8 mouse cellular contexts compared by ENCODE assay signal in genomic region chr12:84163133-84163532, GRCm38 (mm10). TPM values are rescaled to one million over a fixed set of nuclear protein-coding genes. Genes with fewer than 3 reads are reported as not detected.
DNase-seq lines count a peak whose midpoint lies in the region; ATAC-seq and TF ChIP-seq lines count a peak whose summit lies in the region.

No protein-coding gene starts in this region.

- H3K9ac ChIP-seq in kidney, postnatal 0 days (ENCODE audit: low read depth, low read length) = no peak overlapping the region

- no peak overlapping the region for H3K4me3 ChIP-seq in kidney, postnatal 0 days (replicated peaks; ENCODE audit: low read depth, low read length)
- no peak overlapping the region for H3K4me3 ChIP-seq in forebrain, embryonic 10.5 days

- no peaks in the 10 kb centered on the region for H3K27me3 ChIP-seq in kidney, postnatal 0 days (ENCODE audit: insufficient read depth, low read length)
- no peaks in the 10 kb centered on the region for H3K27me3 ChIP-seq in forebrain, embryonic 10.5 days (ENCODE audit: poor library complexity, severe bottlenecking)

- no peaks in the 10 kb centered on the region for H3K9me3 ChIP-seq in kidney, postnatal 0 days (replicated peaks; ENCODE audit: low read length)
- no peaks in the 10 kb centered on the region for H3K9me3 ChIP-seq in forebrain, embryonic 10.5 days

- H3K36me3 ChIP-seq in kidney, postnatal 0 days (ENCODE audit: insufficient read depth, low read length) = peaks cover 31% of the 10 kb centered on the region
- H3K36me3 ChIP-seq in forebrain, embryonic 10.5 days (replicated peaks) = peaks cover 73% of the 10 kb centered on the region

- H3K4me2 ChIP-seq in kidney, postnatal 0 days (ENCODE audit: low read length) = no peak overlapping the region

- no peaks in the 10 kb centered on the region; the same call in 1 of the 2 replicates for H3K4me1 ChIP-seq in kidney, postnatal 0 days (replicated peaks; ENCODE audit: insufficient read depth, low read length)
- H3K4me1 ChIP-seq in forebrain, embryonic 10.5 days = peaks cover 25% of the 10 kb centered on the region

- WGBS in kidney, postnatal 0 days = 86% methylated on average over 9 of the region's 9 CpGs
- 92% methylated on average over 9 of the region's 9 CpGs for WGBS in forebrain, embryonic 10.5 days

- no peak for DNase-seq in kidney, postnatal 0 days (ENCODE audit: low spot score)
- DNase-seq in kidney, postnatal 14 days = no peak
- peak; percentile 56 for DNase-seq in NIH3T3 (ENCODE audit: low read depth)
- peak; percentile 79 for DNase-seq in naive thymus-derived CD4-positive, alpha-beta T cell, adult 2 months (ENCODE audit: low read depth)
- no peak for DNase-seq in forebrain, embryonic 10.5 days (ENCODE audit: extremely low spot score, low spot score)
- DNase-seq in urinary bladder, adult 2 months (ENCODE audit: low spot score) = no peak
- DNase-seq in right cerebral cortex, postnatal 25 days = no peak

- peak; percentile 72 for TF ChIP-seq CTCF in kidney, postnatal 0 days (IDR thresholded peaks at IDR 0.05; ENCODE audit: low read depth)

- no peak for ATAC-seq in kidney, postnatal 0 days (replicated peaks; ENCODE audit: low FRiP score, low read depth)
- ATAC-seq in inflammation-experienced regulatory T-cells, adult 6 months = peak; percentile 68

- no peak overlapping the region for H3K27ac ChIP-seq in kidney, postnatal 0 days
- no peak overlapping the region for H3K27ac ChIP-seq in forebrain, embryonic 10.5 days

RNA-seq across cellular contexts. Expression of gene Pnma1, which starts 14.8 kb away (rescaled TPM):
- 0.33 and 0.50 TPM in 2 replicates for polyA plus RNA-seq in kidney, postnatal 0 days (2015; fragmentation: Nextera tagmentation; extraction: Ambion mirVana)
- under 1 TPM in 2 of 3 experiments, not detected in 1; 0.40 to 0.44 TPM for polyA plus RNA-seq in inflammation-experienced regulatory T-cells, adult 6 months (2017; shearing (Covaris generic))
- 1.3 and 1.8 TPM in 2 replicates for polyA plus RNA-seq in forebrain, embryonic 10.5 days (2016; fragmentation: Nextera tagmentation; extraction: Ambion mirVana)
- polyA plus RNA-seq in urinary bladder, adult 2 months (2012; rRNA removed) = 0.19 and 0.34 TPM in 2 replicates

RNA-seq across cellular contexts. Expression of gene Dnal1, which starts 49.0 kb away (rescaled TPM):
- polyA plus RNA-seq in kidney, postnatal 0 days (2015; fragmentation: Nextera tagmentation; extraction: Ambion mirVana) = 3.4 TPM in 2 replicates
- 1 to 10 TPM in 1 of 3 experiments, not detected in 2; 1.0 TPM for polyA plus RNA-seq in inflammation-experienced regulatory T-cells, adult 6 months (2017; shearing (Covaris generic))
- 4.2 and 4.8 TPM in 2 replicates for polyA plus RNA-seq in forebrain, embryonic 10.5 days (2016; fragmentation: Nextera tagmentation; extraction: Ambion mirVana)
- polyA plus RNA-seq in urinary bladder, adult 2 months (2012; rRNA removed) = 7.7 and 10.0 TPM in 2 replicates

RNA-seq across cellular contexts. Expression of gene Elmsan1, which starts 55.5 kb away (rescaled TPM):
- polyA plus RNA-seq in kidney, postnatal 0 days (2015; fragmentation: Nextera tagmentation; extraction: Ambion mirVana) = 4.8 and 5.8 TPM in 2 replicates
- 1 to 10 TPM; 3.9 to 9.5 (median 7.2) TPM for polyA plus RNA-seq in inflammation-experienced regulatory T-cells, adult 6 months (2017; shearing (Covaris generic))
- polyA plus RNA-seq in forebrain, embryonic 10.5 days (2016; fragmentation: Nextera tagmentation; extraction: Ambion mirVana) = 7.0 and 8.7 TPM in 2 replicates
- polyA plus RNA-seq in urinary bladder, adult 2 months (2012; rRNA removed) = 11.9 and 16.0 TPM in 2 replicates

Comparison
In these comparisons a context has a peak if more than half of its experiments do, and no peak if none do; other contexts are left out.
1. DNase-seq: peak in NIH3T3 (single experiment) and naive thymus-derived CD4-positive, alpha-beta T cell, adult 2 months (single experiment); none in kidney, postnatal 0 days (single experiment), kidney, postnatal 14 days (single experiment), forebrain, embryonic 10.5 days (single experiment), urinary bladder, adult 2 months (single experiment) and right cerebral cortex, postnatal 25 days (single experiment).